Mouse (Mus musculus): ENCODE results near the gene 1700022I11Rik. TPM values are rescaled to one million over a fixed set of nuclear protein-coding genes. Genes with fewer than 3 reads are reported as not detected.

Gene 1700022I11Rik
- polyA plus RNA-seq, 2 experiments, result 0.45 TPM; not detected in 1

DNA sequence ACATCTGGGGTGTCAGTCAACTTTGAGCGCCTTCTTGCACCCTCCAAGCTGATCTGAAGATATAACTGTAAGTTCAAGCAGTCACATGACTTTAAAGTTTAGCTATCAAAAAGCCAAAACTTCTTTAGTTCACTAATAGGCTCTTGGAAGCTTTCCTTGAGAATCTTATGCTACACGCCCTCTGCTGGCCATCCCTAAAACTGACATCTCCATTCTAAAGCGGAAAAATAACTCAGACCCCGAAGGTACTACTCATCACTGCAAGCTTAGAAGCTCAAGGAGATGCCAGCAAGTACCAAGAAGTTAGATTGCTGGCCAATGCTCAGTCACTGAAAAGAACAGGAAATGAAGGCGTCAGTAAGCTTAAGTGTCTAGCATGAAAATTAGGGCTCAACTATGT lies 23.5 kb upstream of the 1700022I11Rik start:
- H3K4me1 ChIP-seq (ENCODE audit: control insufficient read depth, insufficient read depth, low read length), result peaks cover 9% of the 10 kb centered on the region
- DNase-seq (ENCODE audit: low spot score), result peak; percentile 73
- H3K9ac ChIP-seq (ENCODE audit: low read depth, low read length, severe bottlenecking), result no peak overlapping the region
- H3K9me3 ChIP-seq (ENCODE audit: control insufficient read depth, low read length), result no peaks in the 10 kb centered on the region
- no peak for TF ChIP-seq POLR2A (IDR thresholded peaks at IDR 0.05; ENCODE audit: borderline replicate concordance, extremely low read depth, insufficient read depth, insufficient read length)
- H3K4me3 ChIP-seq (replicated peaks; ENCODE audit: low read length), result no peak overlapping the region
- ATAC-seq (ENCODE audit: low FRiP score, low read depth), result no peak
- no peak overlapping the region for H3K4me2 ChIP-seq (replicated peaks; ENCODE audit: low read depth, low read length, severe bottlenecking)
- whole genome bisulfite sequencing, result 3% methylated on average over 5 of the region's 5 CpGs
- H3K36me3 ChIP-seq (ENCODE audit: control insufficient read depth, insufficient read depth, low read length), result no peaks in the 10 kb centered on the region
- H3K27me3 ChIP-seq (ENCODE audit: control insufficient read depth, insufficient read depth, low read length), result peaks cover 6% of the 10 kb centered on the region; the same call in 1 of the 2 replicates
- H3K27ac ChIP-seq (replicated peaks; ENCODE audit: low read depth, low read length), result no peak overlapping the region

- Histone ChIP-seq H3K9me3 (ENCODE audit: control insufficient read depth, low read length) (no peaks in the 10 kb centered on the region), H3K27ac (replicated peaks; ENCODE audit: low read depth, low read length) (no peak overlapping the region), H3K4me3 (replicated peaks; ENCODE audit: low read length) (no peak overlapping the region), H3K9ac (ENCODE audit: low read depth, low read length, severe bottlenecking) (no peak overlapping the region), H3K4me1 (ENCODE audit: control insufficient read depth, insufficient read depth, low read length) (peaks cover 9% of the 10 kb centered on the region), H3K4me2 (replicated peaks; ENCODE audit: low read depth, low read length, severe bottlenecking) (no peak overlapping the region), H3K27me3 (ENCODE audit: control insufficient read depth, insufficient read depth, low read length) (peaks cover 6% of the 10 kb centered on the region; the same call in 1 of the 2 replicates), H3K36me3 (ENCODE audit: control insufficient read depth, insufficient read depth, low read length) (no peaks in the 10 kb centered on the region)
- 62% methylated on average over 10 of the region's 10 CpGs for WGBS
- DNase-seq (ENCODE audit: low spot score), result no peak
- no peak for TF ChIP-seq POLR2A (IDR thresholded peaks at IDR 0.05; ENCODE audit: borderline replicate concordance, extremely low read depth, insufficient read depth, insufficient read length)
- ATAC-seq (ENCODE audit: low FRiP score, low read depth), result no peak
Measured at GRCm38 (mm10) chr4:42946733-42947290, 22.6 kb upstream of the 1700022I11Rik start.

GRCm38 (mm10) chr4:42948527-42948926 lies 20.9 kb upstream of the 1700022I11Rik start:
- TF ChIP-seq POLR2A (IDR thresholded peaks at IDR 0.05; ENCODE audit: borderline replicate concordance, extremely low read depth, insufficient read depth, insufficient read length), result no peak
- H3K4me1 ChIP-seq (ENCODE audit: control insufficient read depth, insufficient read depth, low read length), result peaks cover 9% of the 10 kb centered on the region
- H3K36me3 ChIP-seq (ENCODE audit: control insufficient read depth, insufficient read depth, low read length), result no peaks in the 10 kb centered on the region
- ATAC-seq (ENCODE audit: low FRiP score, low read depth), result no peak
- no peak for DNase-seq (ENCODE audit: low spot score)
- WGBS, result 42% methylated on average over 13 of the region's 13 CpGs
- H3K4me3 ChIP-seq (replicated peaks; ENCODE audit: low read length), result no peak overlapping the region
- H3K27ac ChIP-seq (replicated peaks; ENCODE audit: low read depth, low read length), result no peak overlapping the region
- H3K27me3 ChIP-seq (ENCODE audit: control insufficient read depth, insufficient read depth, low read length), result peaks cover 6% of the 10 kb centered on the region; the same call in 1 of the 2 replicates
- no peaks in the 10 kb centered on the region for H3K9me3 ChIP-seq (ENCODE audit: control insufficient read depth, low read length)
- no peak overlapping the region for H3K4me2 ChIP-seq (replicated peaks; ENCODE audit: low read depth, low read length, severe bottlenecking)
- H3K9ac ChIP-seq (ENCODE audit: low read depth, low read length, severe bottlenecking), result no peak overlapping the region

- no peak overlapping the region for H3K9ac ChIP-seq (ENCODE audit: low read depth, low read length, severe bottlenecking)
Measured at GRCm38 (mm10) chr4:42949051-42949675, 20.2 kb upstream of the 1700022I11Rik start.

GRCm38 (mm10) chr4:42949676-42950051 lies 19.7 kb upstream of the 1700022I11Rik start, which contains the start of gene Dnajb5:
Gene Dnajb5, plus strand, starts transcription at chr4:42949814.
- DNase-seq (ENCODE audit: low spot score) (peak; percentile 94), ATAC-seq (ENCODE audit: low FRiP score, low read depth) (peak; percentile 96)
- peak; percentile 83 for TF ChIP-seq POLR2A (IDR thresholded peaks at IDR 0.05; ENCODE audit: borderline replicate concordance, extremely low read depth, insufficient read depth, insufficient read length)
- WGBS, result 2% methylated on average over 38 of the region's 39 CpGs
- peak within 1 kb of the TSS; percentile 89 for H3K9ac ChIP-seq (ENCODE audit: low read depth, low read length, severe bottlenecking)
- H3K9me3 ChIP-seq (ENCODE audit: control insufficient read depth, low read length), result no peaks in the 10 kb centered on the region
- no peaks in the 10 kb centered on the region for H3K36me3 ChIP-seq (ENCODE audit: control insufficient read depth, insufficient read depth, low read length)
- peaks cover 9% of the 10 kb centered on the region for H3K4me1 ChIP-seq (ENCODE audit: control insufficient read depth, insufficient read depth, low read length)
- peaks cover 6% of the 10 kb centered on the region; the same call in 1 of the 2 replicates for H3K27me3 ChIP-seq (ENCODE audit: control insufficient read depth, insufficient read depth, low read length)
- H3K4me2 ChIP-seq (replicated peaks; ENCODE audit: low read depth, low read length, severe bottlenecking), result peak within 1 kb of the TSS; percentile 75
- H3K4me3 ChIP-seq (replicated peaks; ENCODE audit: low read length), result peak within 1 kb of the TSS; percentile 85
- peak within 1 kb of the TSS; percentile 86 for H3K27ac ChIP-seq (replicated peaks; ENCODE audit: low read depth, low read length)

More at GRCm38 (mm10) chr4:42949051-42949675, 20.2 kb upstream of the 1700022I11Rik start:
- Histone ChIP-seq H3K4me2 (replicated peaks; ENCODE audit: low read depth, low read length, severe bottlenecking) (peak overlapping the region; percentile 75), H3K9me3 (ENCODE audit: control insufficient read depth, low read length) (no peaks in the 10 kb centered on the region), H3K4me3 (replicated peaks; ENCODE audit: low read length) (peak overlapping the region; percentile 85), H3K27ac (replicated peaks; ENCODE audit: low read depth, low read length) (no peak overlapping the region), H3K27me3 (ENCODE audit: control insufficient read depth, insufficient read depth, low read length) (peaks cover 6% of the 10 kb centered on the region; the same call in 1 of the 2 replicates), H3K4me1 (ENCODE audit: control insufficient read depth, insufficient read depth, low read length) (peaks cover 9% of the 10 kb centered on the region), H3K36me3 (ENCODE audit: control insufficient read depth, insufficient read depth, low read length) (no peaks in the 10 kb centered on the region)
- WGBS, result 7% methylated on average over 14 of the region's 14 CpGs
- DNase-seq (ENCODE audit: low spot score) (no peak), ATAC-seq (ENCODE audit: low FRiP score, low read depth) (no peak)
- no peak for TF ChIP-seq POLR2A (IDR thresholded peaks at IDR 0.05; ENCODE audit: borderline replicate concordance, extremely low read depth, insufficient read depth, insufficient read length)

Data from limb, embryonic 14.5 days (tissue).